In genomic region chr13:38515431-38515830, GRCm38 (mm10) we compare ENCODE assay signal across 17 mouse cellular contexts. TPM values are rescaled to one million over a fixed set of nuclear protein-coding genes. Genes with fewer than 3 reads are reported as not detected.
A peak's percentile ranks its signal among the peaks of the same experiment; 100 is the strongest.
DNase-seq lines count a peak whose midpoint lies in the region; ATAC-seq and TF ChIP-seq lines count a peak whose summit lies in the region.
"Had no signal": no experiment of that assay in that cellular context is flagged by ENCODE, and none has a peak within 500 bp of the region (broad histone marks: within the 10 kb centered on the region; RNA-seq: fewer than 3 reads in every experiment).

No protein-coding gene starts in this region.

- peak; percentile 29 to 32 for DNase-seq in adrenal gland, postnatal 36 days
- no peak for DNase-seq in adrenal gland, postnatal 25 days
- peak; percentile 10 for DNase-seq in 3T3-L1 (ENCODE audit: low read depth, low spot score)
- peak; percentile 81 for DNase-seq in kidney, adult 2 months
- peak; percentile 71 to 80 for DNase-seq in kidney, postnatal 36 days
- DNase-seq in left cerebral cortex, adult 9 months (ENCODE audit: low spot score in 2 of 2) = no peak
- no peak for DNase-seq in forebrain, embryonic 14.5 days (ENCODE audit: low spot score)
- DNase-seq in left cerebral cortex, adult 11 months (ENCODE audit: low spot score) = no peak
- DNase-seq: cerebellum, adult 2 months; heart, postnatal 4 days; left cerebral cortex, postnatal 4 days; right cerebral cortex, postnatal 4 days; thymus, adult 18-20 months had no signal

- TF ChIP-seq POLR2A in kidney, adult 2 months (IDR thresholded peaks at IDR 0.05; ENCODE audit: low read depth, low read length) = no peak

- no peak overlapping the region for H3K9ac ChIP-seq in forebrain, embryonic 14.5 days (ENCODE audit: low read length)
- H3K9ac ChIP-seq: embryonic facial prominence, embryonic 13.5 days; neural tube, embryonic 13.5 days had no signal

- ATAC-seq in forebrain, embryonic 14.5 days = no peak

- H3K27me3 ChIP-seq in kidney, adult 2 months (replicated peaks; ENCODE audit: control insufficient read depth, insufficient read depth, low read length) = no peaks in the 10 kb centered on the region
- H3K27me3 ChIP-seq in forebrain, embryonic 14.5 days (replicated peaks; ENCODE audit: control insufficient read depth, insufficient read depth, low read length) = no peaks in the 10 kb centered on the region
- H3K27me3 ChIP-seq: embryonic facial prominence, embryonic 13.5 days; megakaryocyte, embryonic 14.5 days; neural tube, embryonic 13.5 days had no signal

- no peak overlapping the region for H3K4me3 ChIP-seq in kidney, adult 2 months (ENCODE audit: insufficient read depth, low read depth, low read length)
- no peak overlapping the region for H3K4me3 ChIP-seq in forebrain, embryonic 14.5 days (ENCODE audit: low read depth, low read length)
- H3K4me3 ChIP-seq: embryonic facial prominence, embryonic 13.5 days; megakaryocyte, embryonic 14.5 days; neural tube, embryonic 13.5 days had no signal

- H3K4me1 ChIP-seq in kidney, adult 2 months (ENCODE audit: control insufficient read depth, insufficient read depth, low read length) = no peaks in the 10 kb centered on the region; the same call in 1 of the 2 replicates
- H3K4me1 ChIP-seq in forebrain, embryonic 14.5 days (ENCODE audit: control insufficient read depth, insufficient read depth, low read length) = no peaks in the 10 kb centered on the region
- H3K4me1 ChIP-seq: embryonic facial prominence, embryonic 13.5 days; neural tube, embryonic 13.5 days had no signal

- H3K36me3 ChIP-seq in kidney, adult 2 months (ENCODE audit: control insufficient read depth, insufficient read depth, low read length) = no peaks in the 10 kb centered on the region; the same call in none of the 2 replicates
- H3K36me3 ChIP-seq in forebrain, embryonic 14.5 days (ENCODE audit: control insufficient read depth, insufficient read depth, low read length) = peaks cover 56% of the 10 kb centered on the region

- no peak overlapping the region for H3K27ac ChIP-seq in kidney, adult 2 months (ENCODE audit: insufficient read depth, low read depth, low read length)
- no peak overlapping the region for H3K27ac ChIP-seq in forebrain, embryonic 14.5 days (ENCODE audit: low read depth, low read length)
- H3K27ac ChIP-seq: embryonic facial prominence, embryonic 13.5 days; neural tube, embryonic 13.5 days had no signal

- H3K4me2 ChIP-seq in forebrain, embryonic 14.5 days (ENCODE audit: low read length) = no peak overlapping the region
- H3K4me2 ChIP-seq: embryonic facial prominence, embryonic 13.5 days; heart, embryonic 11.5 days; neural tube, embryonic 13.5 days had no signal

- WGBS in kidney, adult 2 months = 45% methylated on average over 2 of the region's 2 CpGs
- 91% methylated on average over 2 of the region's 2 CpGs for WGBS in forebrain, embryonic 14.5 days

- H3K9me3 ChIP-seq in forebrain, embryonic 14.5 days (replicated peaks; ENCODE audit: control insufficient read depth, low read length) = no peaks in the 10 kb centered on the region
- H3K9me3 ChIP-seq: embryonic facial prominence, embryonic 13.5 days; megakaryocyte, embryonic 14.5 days; neural tube, embryonic 13.5 days had no signal

- TF ChIP-seq CTCF in kidney, adult 2 months (conservative IDR thresholded peaks at IDR 0.05; ENCODE audit: insufficient read depth, insufficient read length, low read depth, low read length) = no peak

RNA-seq across cellular contexts. Expression of gene Txndc5, which starts 13.2 kb away (rescaled TPM):
- total RNA-seq in adrenal gland, postnatal 36 days (2021) = 100 to 1,000 TPM; 134 to 198 TPM
- total RNA-seq in adrenal gland, postnatal 25 days (2021) = 154 and 197 TPM in 2 replicates
- 91.3 and 109 TPM in 2 replicates for polyA plus RNA-seq in kidney, adult 2 months (2012; rRNA removed)
- polyA plus RNA-seq in forebrain, embryonic 14.5 days (2014; fragmentation: Nextera tagmentation; extraction: Ambion mirVana) = 69.4 and 72.6 TPM in 2 replicates

Comparison
In these comparisons a context has a peak if more than half of its experiments do, and no peak if none do; other contexts are left out.
1. DNase-seq: peak in adrenal gland, postnatal 36 days (2 of 2), 3T3-L1 (single experiment), kidney, adult 2 months (single experiment) and kidney, postnatal 36 days (2 of 2); none in adrenal gland, postnatal 25 days (single experiment), left cerebral cortex, adult 9 months (0 of 2), forebrain, embryonic 14.5 days (single experiment) and left cerebral cortex, adult 11 months (single experiment).